Mouse (Mus musculus) myocyte (in vitro differentiated cells): ENCODE measurements around the gene Lurap1.

ENCODE experiments used
- E2F4 ChIP-seq: IDR thresholded peaks from one replicate; pipeline ENCODE4 v1.6.1; 2011; ENCODE audit warnings: mild to moderate bottlenecking, control low read depth, moderate library complexity; ENCODE audit not compliant: insufficient read depth
- MAX ChIP-seq: IDR thresholded peaks from one replicate; pipeline ENCODE4 v1.6.1; 2011; ENCODE audit warnings: low read depth, mild to moderate bottlenecking, control low read depth
- MYOD1 ChIP-seq, 3 experiments: IDR thresholded peaks; one replicate each; pipeline ENCODE4 v1.6.1; 2011; ENCODE audit warnings: control low read depth in 2 of 3, low read depth in 2 of 3, mild to moderate bottlenecking in 2 of 3, moderate library complexity in 1 of 3; ENCODE audit not compliant: insufficient read length in 2 of 3, control insufficient read depth in 1 of 3
- MYOG ChIP-seq, 3 experiments: IDR thresholded peaks; one replicate each; pipeline ENCODE4 v1.6.1; 2011; ENCODE audit warnings: control low read depth in 2 of 3, low read depth in 2 of 3, mild to moderate bottlenecking in 2 of 3; ENCODE audit not compliant: insufficient read length in 2 of 3, control insufficient read depth in 1 of 3, insufficient read depth in 1 of 3
- POLR2A ChIP-seq: IDR thresholded peaks from one replicate; pipeline ENCODE4 v1.6.1; 2011; ENCODE audit warnings: low read depth, mild to moderate bottlenecking, control low read depth, moderate library complexity; ENCODE audit not compliant: insufficient read length
- POLR2AphosphoS2 ChIP-seq: IDR thresholded peaks from one replicate; pipeline ENCODE4 v1.6.1; 2011; ENCODE audit warnings: low read depth, control low read depth; ENCODE audit not compliant: insufficient read length
- REST ChIP-seq: IDR thresholded peaks from one replicate; pipeline ENCODE4 v1.6.1; 2011; ENCODE audit warnings: mild to moderate bottlenecking, control low read depth, moderate library complexity; ENCODE audit not compliant: insufficient read depth, insufficient read length
- SRF ChIP-seq: IDR thresholded peaks from one replicate; pipeline ENCODE4 v1.6.1; 2011; ENCODE audit warnings: low read depth; ENCODE audit not compliant: control insufficient read depth, insufficient read length
- TCF12 ChIP-seq: IDR thresholded peaks from one replicate; pipeline ENCODE4 v1.6.1; 2011; ENCODE audit warnings: mild to moderate bottlenecking, control low read depth; ENCODE audit not compliant: poor library complexity, insufficient read depth, severe bottlenecking
- USF1 ChIP-seq: IDR thresholded peaks from one replicate; pipeline ENCODE4 v1.6.1; 2011; ENCODE audit warnings: low read depth, mild to moderate bottlenecking, control low read depth, moderate library complexity

GRCm38 (mm10) chr4:116133126-116133525 lies 18.0 kb downstream of the Lurap1 start:
- TF ChIP-seq POLR2A (no peak), MYOD1 (IDR thresholded peaks at IDR 0.05; ENCODE audit: control insufficient read depth in 1 of 3, insufficient read length in 2 of 3, low read depth in 2 of 3) (no peak), MAX (no peak), TCF12 (no peak), MYOG (IDR thresholded peaks at IDR 0.05; ENCODE audit: control insufficient read depth in 1 of 3, insufficient read depth in 1 of 3, insufficient read length in 2 of 3, low read depth in 2 of 3) (no peak), POLR2AphosphoS2 (no peak), E2F4 (no peak), USF1 (no peak), SRF (no peak), REST (no peak)
